Comparison of ENCODE assay signal across 11 mouse cellular contexts in the genomic region with DNA sequence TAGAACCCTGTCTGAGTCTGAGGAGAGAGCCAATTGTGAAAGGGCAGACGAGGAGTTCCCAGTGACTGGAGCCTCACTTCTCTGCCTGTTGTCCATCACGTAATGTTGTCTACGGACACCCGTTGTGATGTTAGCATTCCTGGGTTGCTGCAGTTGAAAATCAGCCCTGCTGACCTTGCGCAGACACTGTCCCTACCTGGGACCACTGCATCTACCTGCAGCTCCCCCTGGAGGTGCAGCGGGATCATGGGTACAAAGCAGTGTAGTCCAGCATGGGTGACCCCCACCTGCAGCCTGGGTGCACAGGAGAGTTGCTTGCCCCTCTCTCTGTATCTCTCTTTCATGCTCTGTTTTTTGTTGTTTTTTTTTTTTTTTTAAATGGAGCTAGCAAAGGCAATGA.
DNase-seq lines count a peak whose midpoint lies in the region; ATAC-seq and TF ChIP-seq lines count a peak whose summit lies in the region.
"Had no signal": no experiment of that assay in that cellular context is flagged by ENCODE, and none has a peak within 500 bp of the region (broad histone marks: within the 10 kb centered on the region; RNA-seq: fewer than 3 reads in every experiment).

No protein-coding gene starts in this region.

- no peaks in the 10 kb centered on the region for H3K36me3 ChIP-seq in liver, embryonic 14.5 days (replicated peaks; ENCODE audit: control insufficient read depth, insufficient read depth, low read depth)
- H3K36me3 ChIP-seq in liver, embryonic 11.5 days (ENCODE audit: control insufficient read depth, insufficient read depth, low read length), result no peaks in the 10 kb centered on the region
- no peaks in the 10 kb centered on the region for H3K36me3 ChIP-seq in midbrain, embryonic 16.5 days (ENCODE audit: control insufficient read depth, insufficient read depth, low read length)
- H3K36me3 ChIP-seq: liver, embryonic 13.5 days had no signal

- peak; percentile 31 for TF ChIP-seq CTCF in liver, embryonic 14.5 days (IDR thresholded peaks at IDR 0.05; ENCODE audit: low read depth)
- 0 out of 2 replicates have a peak, but pooled peaks have one; percentile 8 for TF ChIP-seq CTCF in embryonic fibroblast, embryonic 13.5 days (IDR thresholded peaks at IDR 0.05; ENCODE audit: borderline replicate concordance, insufficient read depth, low read length)

- no peak for ATAC-seq in liver, embryonic 14.5 days (ENCODE audit: insufficient read depth)
- ATAC-seq in liver, embryonic 11.5 days (replicated peaks; ENCODE audit: low FRiP score), result no peak
- ATAC-seq in midbrain, embryonic 16.5 days, result no peak

- H3K4me2 ChIP-seq in liver, embryonic 14.5 days (ENCODE audit: low read depth), result no peak overlapping the region
- no peak overlapping the region for H3K4me2 ChIP-seq in liver, embryonic 11.5 days
- H3K4me2 ChIP-seq in midbrain, embryonic 16.5 days (ENCODE audit: low read length), result 0 out of 2 replicates have a peak overlapping the region, but pooled peaks have one; percentile 11
- H3K4me2 ChIP-seq: liver, embryonic 13.5 days had no signal

- 53% methylated on average over 6 of the region's 6 CpGs for WGBS in liver, embryonic 14.5 days (ENCODE audit: insufficient replicate concordance)
- 40% methylated on average over 6 of the region's 6 CpGs for whole genome bisulfite sequencing in liver, embryonic 11.5 days
- WGBS in midbrain, embryonic 16.5 days, result 16% methylated on average over 6 of the region's 6 CpGs

- no peak for TF ChIP-seq POLR2A in embryonic fibroblast, embryonic 13.5 days (IDR thresholded peaks at IDR 0.05; ENCODE audit: low read depth, low read length)

- no peaks in the 10 kb centered on the region for H3K9me3 ChIP-seq in liver, embryonic 14.5 days (ENCODE audit: control insufficient read depth, low read length)
- H3K9me3 ChIP-seq in liver, embryonic 11.5 days (ENCODE audit: control insufficient read depth, low read length), result no peaks in the 10 kb centered on the region
- H3K9me3 ChIP-seq in midbrain, embryonic 16.5 days (replicated peaks; ENCODE audit: control insufficient read depth, low read length, poor library complexity, severe bottlenecking), result no peaks in the 10 kb centered on the region
- H3K9me3 ChIP-seq: liver, embryonic 13.5 days had no signal

- H3K27ac ChIP-seq in liver, embryonic 14.5 days, result no peak overlapping the region
- H3K27ac ChIP-seq in liver, embryonic 11.5 days (ENCODE audit: low read depth, low read length), result no peak overlapping the region
- no peak overlapping the region for H3K27ac ChIP-seq in embryonic fibroblast, embryonic 13.5 days (ENCODE audit: insufficient read depth, low read length)
- H3K27ac ChIP-seq in midbrain, embryonic 16.5 days (ENCODE audit: low read length), result no peak overlapping the region
- H3K27ac ChIP-seq: liver, embryonic 13.5 days had no signal

- TF ChIP-seq EP300 in liver, embryonic 14.5 days (IDR thresholded peaks at IDR 0.05; ENCODE audit: low read depth), result no peak

- no peak overlapping the region for H3K4me3 ChIP-seq in liver, embryonic 14.5 days (ENCODE audit: insufficient read depth in 1 of 2, low read depth in 2 of 2, low read length in 2 of 2)
- no peak overlapping the region for H3K4me3 ChIP-seq in liver, embryonic 11.5 days (ENCODE audit: low read depth, low read length)
- no peak overlapping the region for H3K4me3 ChIP-seq in embryonic fibroblast, embryonic 13.5 days (ENCODE audit: insufficient read depth, low read length)
- H3K4me3 ChIP-seq in midbrain, embryonic 16.5 days (ENCODE audit: low read depth, low read length), result no peak overlapping the region
- H3K4me3 ChIP-seq: erythroblast, embryonic 14.5 days; liver, embryonic 13.5 days had no signal

- no peaks in the 10 kb centered on the region for H3K4me1 ChIP-seq in liver, embryonic 14.5 days (replicated peaks; ENCODE audit: control insufficient read depth in 2 of 2, insufficient read depth in 2 of 2, low read length in 1 of 2)
- peaks cover 2% of the 10 kb centered on the region; the same call in 1 of the 2 replicates for H3K4me1 ChIP-seq in liver, embryonic 11.5 days (replicated peaks; ENCODE audit: control insufficient read depth, insufficient read depth, low read length)
- H3K4me1 ChIP-seq in embryonic fibroblast, embryonic 13.5 days (ENCODE audit: control insufficient read depth, insufficient read depth, low read length), result no peaks in the 10 kb centered on the region
- peaks cover 14% of the 10 kb centered on the region for H3K4me1 ChIP-seq in midbrain, embryonic 16.5 days (ENCODE audit: control insufficient read depth, insufficient read depth, low read length)
- H3K4me1 ChIP-seq: liver, embryonic 13.5 days had no signal

- H3K27me3 ChIP-seq in liver, embryonic 14.5 days (ENCODE audit: control insufficient read depth, insufficient read depth, low read length), result no peaks in the 10 kb centered on the region
- no peaks in the 10 kb centered on the region for H3K27me3 ChIP-seq in liver, embryonic 11.5 days (replicated peaks; ENCODE audit: control insufficient read depth, insufficient read depth, low read length)
- no peaks in the 10 kb centered on the region for H3K27me3 ChIP-seq in midbrain, embryonic 16.5 days (ENCODE audit: control insufficient read depth, insufficient read depth, low read depth, low read length)
- H3K27me3 ChIP-seq: liver, embryonic 13.5 days had no signal

- peak; percentile 68 for DNase-seq in heart, adult 11 months
- no peak for DNase-seq in heart, postnatal 4 days
- no peak for DNase-seq in liver, embryonic 14.5 days (ENCODE audit: low read depth in 3 of 3, low spot score in 3 of 3)
- no peak for DNase-seq in liver, embryonic 11.5 days (ENCODE audit: low spot score)
- no peak for DNase-seq in urinary bladder, postnatal 14 days (ENCODE audit: low spot score)
- DNase-seq in layer of hippocampus, postnatal 14 days (ENCODE audit: low spot score in 2 of 2), result no peak
- DNase-seq: cerebellum, adult 11 months; liver, embryonic 13.5 days had no signal

- H3K9ac ChIP-seq in liver, embryonic 14.5 days (replicated peaks), result no peak overlapping the region
- no peak overlapping the region for H3K9ac ChIP-seq in liver, embryonic 11.5 days (ENCODE audit: low read depth, low read length)
- no peak overlapping the region for H3K9ac ChIP-seq in midbrain, embryonic 16.5 days (ENCODE audit: low read depth, low read length)
- H3K9ac ChIP-seq: liver, embryonic 13.5 days had no signal
